Mouse (Mus musculus) neural tube, embryonic 15.5 days (tissue): Measurements from ENCODE around the gene Nos1ap. TPM values are rescaled to one million over a fixed set of nuclear protein-coding genes. Genes with fewer than 3 reads are reported as not detected.

Experiments
- ATAC-seq: fragments of 200-750 bp; cut with Nextera tagmentation; 2 replicates; pipeline ENCODE4 v1.8.0; 2017; ENCODE audit warnings: mild to moderate bottlenecking, moderate TSS enrichment, moderate library complexity; ENCODE audit not compliant: low FRiP score
- H3K27ac ChIP-seq: fragments of 300-500 bp; sonication (generic); replicated peaks from 2 replicates; pipeline ENCODE4 v1.5.1; 2015; ENCODE audit warnings: mild to moderate bottlenecking, inconsistent platforms
- H3K27me3 ChIP-seq: fragments of 300-500 bp; sonication (generic); replicated peaks from 2 replicates; pipeline ENCODE4 v1.6.1; 2015; ENCODE audit warnings: inconsistent platforms
- H3K36me3 ChIP-seq: fragments of 300-500 bp; sonication (generic); 2 replicates; pipeline ENCODE4 v1.6.1; 2015; ENCODE audit warnings: inconsistent platforms
- H3K4me1 ChIP-seq: fragments of 300-500 bp; sonication (generic); 2 replicates; pipeline ENCODE4 v1.6.1; 2015; ENCODE audit warnings: inconsistent platforms
- H3K4me2 ChIP-seq: fragments of 300-500 bp; sonication (generic); 2 replicates; pipeline ENCODE4 v1.6.1; 2015; ENCODE audit warnings: inconsistent platforms, mild to moderate bottlenecking, moderate library complexity
- H3K4me3 ChIP-seq: fragments of 300-500 bp; sonication (generic); replicated peaks from 2 replicates; pipeline ENCODE4 v1.5.1; 2015; ENCODE audit warnings: mild to moderate bottlenecking, inconsistent platforms
- H3K9ac ChIP-seq: fragments of 300-500 bp; sonication (generic); replicated peaks from 2 replicates; pipeline ENCODE4 v1.6.1; 2015; ENCODE audit warnings: mild to moderate bottlenecking, inconsistent platforms
- H3K9me3 ChIP-seq: fragments of 300-500 bp; sonication (generic); replicated peaks from 2 replicates; pipeline ENCODE4 v1.6.1; 2016; ENCODE audit warnings: inconsistent platforms
- WGBS: fragments of 180-500 bp; shearing (Covaris S2); methylation state at CpG from one replicate; pipeline ENCODE4 v1.1.7; 2015; ENCODE audit warnings: mixed read lengths; 5-methylcytosine and 5-hydroxymethylcytosine counted together
- polyA plus RNA-seq: library from polyadenylated mRNA; unstranded; fragments of >200 nt; fragmentation: Nextera tagmentation; extraction: Ambion mirVana; gene quantifications from 2 replicates; pipeline ENCODE4 v1.2.1, GENCODE M21; 2015

Nos1ap gene
- polyA plus RNA-seq, 1 experiment from 2014 or later: 18.9 TPM

DNA sequence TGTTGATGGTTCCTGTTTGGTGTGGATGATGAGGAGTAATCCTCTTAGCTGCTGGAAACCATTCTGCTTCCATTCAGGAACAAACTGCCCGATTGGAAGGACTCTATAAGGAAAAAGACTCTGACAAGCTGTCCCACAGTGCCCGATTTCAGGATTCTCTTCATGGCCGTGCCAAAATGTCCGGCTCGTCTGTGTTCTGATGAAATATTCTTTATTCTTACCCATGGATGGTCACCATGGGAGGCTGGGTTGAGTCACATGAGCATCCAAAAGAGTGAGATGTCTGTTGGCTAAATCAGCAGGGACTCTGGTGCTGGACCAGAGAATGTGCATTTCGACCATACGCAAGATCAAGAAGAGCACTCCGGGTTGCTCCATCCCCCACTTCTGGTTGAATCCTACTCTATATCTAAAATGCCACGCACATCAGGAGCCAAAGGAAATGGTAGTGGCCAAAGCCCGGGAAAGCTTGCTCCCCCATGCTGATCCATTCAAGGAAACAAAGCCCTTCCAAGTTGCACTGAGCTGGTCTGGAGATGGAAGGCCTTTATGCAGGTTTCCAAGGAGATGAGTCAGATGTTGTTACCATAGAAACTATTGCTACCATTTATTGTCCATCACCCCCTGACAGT is 165.3 kb downstream of the Nos1ap start:
- Histone ChIP-seq H3K4me3 (no peak overlapping the region), H3K27me3 (0 out of 2 replicates have a peak, but pooled peaks cover 3% of the 10 kb centered on the region), H3K36me3 (no peaks in the 10 kb centered on the region), H3K9me3 (no peaks in the 10 kb centered on the region), H3K9ac (no peak overlapping the region), H3K4me1 (peaks cover 13% of the 10 kb centered on the region), H3K27ac (no peak overlapping the region; the same call in 1 of the 2 replicates), H3K4me2 (no peak overlapping the region)
- WGBS: 30% methylated on average over 10 of the region's 10 CpGs
- ATAC-seq: peak; percentile 62

- no peak overlapping the region for H3K9ac ChIP-seq
- H3K4me3 ChIP-seq: no peak overlapping the region
- no peaks in the 10 kb centered on the region for H3K9me3 ChIP-seq
- H3K4me1 ChIP-seq: peaks cover 10% of the 10 kb centered on the region; the same call in 1 of the 2 replicates
- no peaks in the 10 kb centered on the region for H3K36me3 ChIP-seq
- H3K27ac ChIP-seq: no peak overlapping the region
- no peak overlapping the region for H3K4me2 ChIP-seq
- ATAC-seq: no peak
- H3K27me3 ChIP-seq: 0 out of 2 replicates have a peak, but pooled peaks cover 3% of the 10 kb centered on the region
- 72% methylated on average over 1 of the region's 1 CpGs for WGBS
Measured at GRCm38 (mm10) chr1:170423048-170423447, 166.6 kb downstream of the Nos1ap start.

GRCm38 (mm10) chr1:170422188-170422587 is 167.5 kb downstream of the Nos1ap start:
- Histone ChIP-seq H3K27me3 (0 out of 2 replicates have a peak, but pooled peaks cover 3% of the 10 kb centered on the region), H3K27ac (no peak overlapping the region), H3K4me3 (no peak overlapping the region), H3K9ac (no peak overlapping the region), H3K4me2 (no peak overlapping the region), H3K36me3 (no peaks in the 10 kb centered on the region), H3K4me1 (peaks cover 10% of the 10 kb centered on the region; the same call in 1 of the 2 replicates), H3K9me3 (no peaks in the 10 kb centered on the region)
- ATAC-seq: no peak
- WGBS: 90% methylated on average over 4 of the region's 4 CpGs

DNA sequence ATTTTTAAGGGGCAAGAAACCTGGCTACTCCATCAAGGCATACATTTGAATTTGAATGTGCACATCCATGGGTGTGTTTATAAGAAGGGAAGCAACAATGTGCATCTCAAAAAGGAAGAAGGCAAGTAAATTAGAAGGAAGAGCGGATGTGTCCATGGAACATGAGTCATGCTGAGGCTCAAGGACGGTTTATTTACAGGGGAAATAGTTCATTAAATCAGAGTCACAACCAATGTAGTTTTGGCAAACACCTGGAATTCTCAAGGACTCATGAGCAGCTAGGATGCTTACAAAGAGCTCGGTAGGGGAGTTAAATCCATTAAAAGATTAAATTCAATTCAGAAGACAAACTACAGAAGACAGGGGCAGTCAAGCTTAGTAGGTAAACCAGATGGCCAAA is 169.7 kb downstream of the Nos1ap start:
- WGBS: 87% methylated on average over 3 of the region's 3 CpGs
- H3K27me3 ChIP-seq: no peaks in the 10 kb centered on the region
- H3K27ac ChIP-seq: no peak overlapping the region
- no peak for ATAC-seq
- H3K9me3 ChIP-seq: no peaks in the 10 kb centered on the region
- H3K36me3 ChIP-seq: no peaks in the 10 kb centered on the region
- peaks cover 10% of the 10 kb centered on the region; the same call in 1 of the 2 replicates for H3K4me1 ChIP-seq
- no peak overlapping the region for H3K4me2 ChIP-seq
- H3K4me3 ChIP-seq: no peak overlapping the region
- no peak overlapping the region for H3K9ac ChIP-seq

GRCm38 (mm10) chr1:170418131-170418530 is 171.5 kb downstream of the Nos1ap start:
- no peak for ATAC-seq
- Histone ChIP-seq H3K4me1 (no peaks in the 10 kb centered on the region), H3K27ac (no peak overlapping the region), H3K4me3 (no peak overlapping the region), H3K27me3 (no peaks in the 10 kb centered on the region), H3K9me3 (no peaks in the 10 kb centered on the region), H3K36me3 (no peaks in the 10 kb centered on the region), H3K9ac (no peak overlapping the region), H3K4me2 (no peak overlapping the region)
- WGBS: 79% methylated on average over 1 of the region's 1 CpGs

DNA sequence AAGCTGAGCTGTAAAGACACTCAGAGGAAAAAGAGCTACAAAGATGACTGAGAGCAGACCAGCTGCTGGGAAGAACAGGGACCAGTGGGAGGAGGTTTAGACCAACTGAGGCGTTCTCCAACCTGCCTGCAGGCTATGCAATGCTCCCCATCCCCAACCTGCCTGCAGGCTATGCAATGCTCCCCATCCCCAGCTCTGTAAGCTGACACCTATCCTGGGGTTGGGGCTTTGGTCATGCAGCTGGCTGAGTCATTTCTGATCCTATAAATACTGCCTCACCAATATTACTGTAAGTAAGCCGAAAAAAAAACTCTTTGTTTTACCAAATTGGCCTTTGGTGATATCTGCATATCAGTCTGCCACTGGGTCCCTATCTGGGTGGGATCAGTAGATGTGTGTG is 172.7 kb downstream of the Nos1ap start:
- no peak for ATAC-seq
- no peaks in the 10 kb centered on the region for H3K27me3 ChIP-seq
- no peaks in the 10 kb centered on the region for H3K4me1 ChIP-seq
- H3K36me3 ChIP-seq: no peaks in the 10 kb centered on the region
- H3K4me3 ChIP-seq: no peak overlapping the region
- H3K9me3 ChIP-seq: no peaks in the 10 kb centered on the region
- WGBS: 49% methylated on average over 2 of the region's 2 CpGs
- H3K27ac ChIP-seq: no peak overlapping the region
- H3K9ac ChIP-seq: no peak overlapping the region
- H3K4me2 ChIP-seq: no peak overlapping the region

DNA sequence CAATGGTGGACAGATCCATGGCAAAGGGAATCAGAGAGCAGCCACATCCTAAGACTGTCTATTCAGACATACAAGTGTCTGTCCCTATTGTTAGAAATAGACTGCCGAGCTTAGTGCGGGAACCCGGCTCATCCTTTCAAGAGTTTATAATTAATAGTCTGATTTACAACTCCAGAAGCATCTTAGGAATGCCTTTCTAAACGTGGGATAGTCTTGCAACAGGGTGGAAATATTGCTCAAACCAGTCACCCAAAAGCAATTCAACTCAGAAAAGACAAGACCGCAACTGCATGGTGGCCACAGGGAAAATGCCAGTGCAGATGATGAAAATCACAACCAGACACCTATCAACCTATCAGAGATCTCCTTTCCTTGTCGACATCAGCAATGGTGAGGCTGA is 173.5 kb downstream of the Nos1ap start:
- H3K4me3 ChIP-seq: no peak overlapping the region
- H3K9me3 ChIP-seq: no peaks in the 10 kb centered on the region
- 18% methylated on average over 6 of the region's 6 CpGs for WGBS
- no peaks in the 10 kb centered on the region for H3K36me3 ChIP-seq
- no peak for ATAC-seq
- no peak overlapping the region for H3K27ac ChIP-seq
- H3K4me2 ChIP-seq: no peak overlapping the region
- no peak overlapping the region for H3K9ac ChIP-seq
- no peaks in the 10 kb centered on the region for H3K4me1 ChIP-seq
- H3K27me3 ChIP-seq: no peaks in the 10 kb centered on the region

GRCm38 (mm10) chr1:170415395-170415794 is 174.3 kb downstream of the Nos1ap start:
- H3K9ac ChIP-seq: no peak overlapping the region
- ATAC-seq: no peak; the same call in 1 of the 2 replicates
- no peaks in the 10 kb centered on the region for H3K4me1 ChIP-seq
- H3K4me3 ChIP-seq: no peak overlapping the region
- H3K27me3 ChIP-seq: no peaks in the 10 kb centered on the region
- 18% methylated on average over 3 of the region's 3 CpGs for WGBS
- no peaks in the 10 kb centered on the region for H3K36me3 ChIP-seq
- H3K27ac ChIP-seq: no peak overlapping the region
- no peaks in the 10 kb centered on the region for H3K9me3 ChIP-seq
- H3K4me2 ChIP-seq: no peak overlapping the region

DNA sequence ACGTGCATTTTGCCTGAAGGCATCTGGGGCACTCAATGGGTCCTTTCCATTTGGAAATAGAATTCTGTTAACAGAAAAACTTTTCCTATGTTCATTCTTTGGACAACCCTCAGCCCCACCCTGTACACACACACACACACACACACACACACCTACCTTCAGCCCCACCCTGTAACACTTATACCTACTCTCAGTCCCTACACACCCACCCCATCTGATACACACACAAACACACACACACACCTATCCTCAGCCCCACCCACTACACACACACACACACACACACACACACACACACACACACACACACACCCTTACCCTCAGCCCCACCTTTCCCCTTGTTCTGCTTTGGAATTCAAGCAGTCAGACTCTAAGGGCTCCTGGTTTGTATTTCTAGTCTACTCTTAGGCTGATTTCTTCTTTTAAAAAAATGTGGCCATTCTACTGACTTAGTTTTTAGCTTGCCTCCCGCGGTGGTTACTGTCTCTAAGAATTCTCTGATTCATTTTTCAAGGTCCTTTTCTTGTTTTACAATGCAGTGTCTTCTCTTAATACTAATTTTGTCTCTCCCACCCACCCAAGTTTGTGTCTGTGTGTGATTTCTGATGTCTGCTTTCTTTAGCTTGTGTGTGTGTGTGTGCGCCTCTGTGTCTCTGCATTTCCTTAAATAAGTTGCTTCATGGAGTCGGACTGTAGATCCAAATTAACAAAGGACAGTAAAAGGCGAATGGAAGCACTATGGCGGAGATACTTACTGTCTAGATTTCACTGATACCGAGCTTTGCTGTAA is 179.1 kb downstream of the Nos1ap start:
- Histone ChIP-seq H3K4me2 (no peak overlapping the region), H3K27me3 (no peaks in the 10 kb centered on the region), H3K27ac (no peak overlapping the region), H3K4me1 (0 out of 2 replicates have a peak, but pooled peaks cover 7% of the 10 kb centered on the region), H3K9me3 (no peaks in the 10 kb centered on the region), H3K36me3 (no peaks in the 10 kb centered on the region), H3K4me3 (no peak overlapping the region), H3K9ac (no peak overlapping the region)
- WGBS: 89% methylated on average over 8 of the region's 8 CpGs
- ATAC-seq: no peak

DNA sequence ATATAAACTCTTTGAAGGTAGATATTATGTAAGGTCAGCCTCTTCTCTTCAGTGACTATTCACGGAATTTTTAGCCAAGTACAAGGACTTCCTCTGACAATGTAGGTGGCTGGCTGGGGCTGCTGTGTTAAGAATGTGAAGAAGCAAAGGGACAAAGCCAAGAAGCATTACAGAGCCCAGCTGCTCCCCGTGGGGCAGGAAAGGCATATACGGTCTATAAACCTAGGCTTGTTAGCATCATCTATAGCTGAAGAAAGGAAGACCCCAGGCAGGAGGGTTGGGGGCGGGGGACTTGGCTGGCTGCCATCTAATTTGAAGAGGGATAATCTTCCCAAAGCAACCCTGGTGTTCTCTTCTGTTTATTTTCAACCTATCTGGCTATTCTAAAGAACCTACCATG is 180.6 kb downstream of the Nos1ap start:
- ATAC-seq: no peak
- Histone ChIP-seq H3K4me2 (no peak overlapping the region), H3K27ac (no peak overlapping the region), H3K27me3 (no peaks in the 10 kb centered on the region), H3K9ac (no peak overlapping the region), H3K4me1 (0 out of 2 replicates have a peak, but pooled peaks cover 7% of the 10 kb centered on the region), H3K36me3 (no peaks in the 10 kb centered on the region), H3K4me3 (no peak overlapping the region), H3K9me3 (no peaks in the 10 kb centered on the region)
- 14% methylated on average over 4 of the region's 4 CpGs for WGBS

DNA sequence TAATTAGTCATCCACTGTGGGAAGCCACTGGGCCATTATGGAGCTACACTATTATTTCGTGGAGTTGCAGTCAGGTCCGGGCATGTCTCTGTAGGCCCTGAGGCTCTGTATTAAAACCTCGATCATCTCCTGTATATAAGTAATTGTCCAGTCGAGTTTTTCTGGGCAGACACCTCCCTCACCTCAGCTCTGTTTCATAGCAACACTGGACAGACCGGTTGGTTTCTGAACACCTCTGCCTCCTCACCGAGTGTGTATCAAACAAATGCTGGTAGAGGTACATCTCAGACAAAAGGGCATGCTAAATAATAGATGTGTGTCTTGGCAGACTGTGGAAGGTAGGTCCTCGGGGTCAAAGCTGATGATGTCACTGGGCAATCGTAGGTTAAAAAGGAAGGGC is 182.7 kb downstream of the Nos1ap start:
- Histone ChIP-seq H3K4me3 (no peak overlapping the region), H3K9ac (no peak overlapping the region), H3K27ac (no peak overlapping the region), H3K4me1 (peaks cover 15% of the 10 kb centered on the region; the same call in 1 of the 2 replicates), H3K36me3 (no peaks in the 10 kb centered on the region), H3K9me3 (no peaks in the 10 kb centered on the region), H3K27me3 (no peaks in the 10 kb centered on the region), H3K4me2 (no peak overlapping the region)
- WGBS: 75% methylated on average over 8 of the region's 8 CpGs
- no peak for ATAC-seq

DNA sequence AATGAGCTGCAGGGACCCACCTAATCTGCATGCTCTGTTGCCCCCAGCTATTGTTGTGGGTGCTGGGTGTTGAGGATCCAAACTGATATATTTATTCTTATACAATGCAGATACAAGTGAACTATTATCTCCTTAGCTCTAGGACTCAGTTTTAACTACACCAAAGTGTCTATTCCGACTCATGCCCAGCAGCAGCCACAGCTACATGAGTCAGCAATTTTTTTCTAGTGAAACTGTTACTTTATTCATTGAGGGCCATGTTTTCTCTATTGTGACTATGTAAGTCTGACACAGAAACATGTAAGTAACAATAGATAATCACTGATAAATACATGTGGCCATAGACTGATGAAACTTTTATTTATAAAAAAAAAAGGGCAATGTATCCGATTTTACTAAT is 184.5 kb downstream of the Nos1ap start:
- Histone ChIP-seq H3K4me2 (no peak overlapping the region), H3K27me3 (no peaks in the 10 kb centered on the region)
- WGBS: 87% methylated on average over 2 of the region's 2 CpGs

More for the DNA sequence above, 184.5 kb downstream of the Nos1ap start:
- H3K27ac ChIP-seq: no peak overlapping the region
- ATAC-seq: no peak
- H3K4me3 ChIP-seq: no peak overlapping the region
- no peak overlapping the region for H3K9ac ChIP-seq
- no peaks in the 10 kb centered on the region for H3K36me3 ChIP-seq
- H3K9me3 ChIP-seq: no peaks in the 10 kb centered on the region
- H3K4me1 ChIP-seq: peaks cover 19% of the 10 kb centered on the region; the same call in 1 of the 2 replicates
